Mouse (Mus musculus): ENCODE measurements at regions not wholly inside any gene's neighbourhood (a gene's known extent, or its start where the extent isn't known, plus 50 kb on each side); places are given as distances from the start of the nearest gene placed in this dataset.

- Histone ChIP-seq H3K27me3 (replicated peaks; ENCODE audit: control insufficient read depth, insufficient read depth, low read length) (no peaks in the 10 kb centered on the region), H3K9me3 (ENCODE audit: control insufficient read depth, low read length) (no peaks in the 10 kb centered on the region), H3K4me2 (ENCODE audit: low read length) (no peak overlapping the region), H3K4me3 (ENCODE audit: low read depth, low read length) (no peak overlapping the region), H3K27ac (ENCODE audit: low read depth) (no peak overlapping the region), H3K36me3 (ENCODE audit: control insufficient read depth, insufficient read depth, low read length) (no peaks in the 10 kb centered on the region), H3K9ac (ENCODE audit: low read length) (no peak overlapping the region), H3K4me1 (replicated peaks; ENCODE audit: control insufficient read depth, insufficient read depth, low read length) (no peaks in the 10 kb centered on the region)
- no peak for DNase-seq (ENCODE audit: low spot score)
- 72% methylated on average over 6 of the region's 6 CpGs for WGBS
- no peak for ATAC-seq (replicated peaks; ENCODE audit: low FRiP score, low TSS enrichment, low read depth)
These were observed 170.1 kb downstream of the Bmp7 start for GRCm38 (mm10) chr2:172770061-172770460.

- Histone ChIP-seq H3K27ac (ENCODE audit: low read depth) (no peak overlapping the region), H3K9me3 (ENCODE audit: control insufficient read depth, low read length) (no peaks in the 10 kb centered on the region), H3K36me3 (ENCODE audit: control insufficient read depth, insufficient read depth, low read length) (no peaks in the 10 kb centered on the region), H3K4me1 (replicated peaks; ENCODE audit: control insufficient read depth, insufficient read depth, low read length) (no peaks in the 10 kb centered on the region), H3K27me3 (replicated peaks; ENCODE audit: control insufficient read depth, insufficient read depth, low read length) (no peaks in the 10 kb centered on the region), H3K9ac (ENCODE audit: low read length) (no peak overlapping the region), H3K4me3 (ENCODE audit: low read depth, low read length) (no peak overlapping the region), H3K4me2 (ENCODE audit: low read length) (no peak overlapping the region)
- no peak for DNase-seq (ENCODE audit: low spot score)
- ATAC-seq (replicated peaks; ENCODE audit: low FRiP score, low TSS enrichment, low read depth) = no peak
- WGBS = 87% methylated on average over 14 of the region's 14 CpGs
These were observed 169.5 kb downstream of the Bmp7 start for GRCm38 (mm10) chr2:172770606-172771005.

GRCm38 (mm10) chr2:172773176-172773575 lies 166.9 kb downstream of the Bmp7 start:
- Histone ChIP-seq H3K4me3 (ENCODE audit: low read depth, low read length) (no peak overlapping the region), H3K27ac (ENCODE audit: low read depth) (no peak overlapping the region), H3K9ac (ENCODE audit: low read length) (no peak overlapping the region), H3K9me3 (ENCODE audit: control insufficient read depth, low read length) (0 out of 2 replicates have a peak, but pooled peaks cover 4% of the 10 kb centered on the region), H3K36me3 (ENCODE audit: control insufficient read depth, insufficient read depth, low read length) (no peaks in the 10 kb centered on the region), H3K27me3 (replicated peaks; ENCODE audit: control insufficient read depth, insufficient read depth, low read length) (no peaks in the 10 kb centered on the region), H3K4me1 (replicated peaks; ENCODE audit: control insufficient read depth, insufficient read depth, low read length) (no peaks in the 10 kb centered on the region), H3K4me2 (ENCODE audit: low read length) (no peak overlapping the region)
- peak; percentile 90 for DNase-seq (ENCODE audit: low spot score)
- no peak; the same call in 1 of the 2 replicates for ATAC-seq (replicated peaks; ENCODE audit: low FRiP score, low TSS enrichment, low read depth)
- WGBS = 0% methylated on average over 2 of the region's 2 CpGs

GRCm38 (mm10) chr2:172776485-172776884 lies 163.6 kb downstream of the Bmp7 start:
- whole genome bisulfite sequencing = 44% methylated on average over 12 of the region's 12 CpGs
- ATAC-seq (replicated peaks; ENCODE audit: low FRiP score, low TSS enrichment, low read depth) = no peak

GRCm38 (mm10) chr2:172777774-172778173 lies 162.3 kb downstream of the Bmp7 start:
- H3K4me2 ChIP-seq (ENCODE audit: low read length) = no peak overlapping the region
- no peaks in the 10 kb centered on the region for H3K36me3 ChIP-seq (ENCODE audit: control insufficient read depth, insufficient read depth, low read length)
- H3K4me1 ChIP-seq (replicated peaks; ENCODE audit: control insufficient read depth, insufficient read depth, low read length) = no peaks in the 10 kb centered on the region
- H3K27me3 ChIP-seq (replicated peaks; ENCODE audit: control insufficient read depth, insufficient read depth, low read length) = no peaks in the 10 kb centered on the region
- H3K4me3 ChIP-seq (ENCODE audit: low read depth, low read length) = no peak overlapping the region
- H3K9me3 ChIP-seq (ENCODE audit: control insufficient read depth, low read length) = 0 out of 2 replicates have a peak, but pooled peaks cover 4% of the 10 kb centered on the region
- no peak overlapping the region for H3K27ac ChIP-seq (ENCODE audit: low read depth)
- DNase-seq (ENCODE audit: low spot score) = no peak
- 71% methylated on average over 2 of the region's 2 CpGs for WGBS
- H3K9ac ChIP-seq (ENCODE audit: low read length) = no peak overlapping the region
- ATAC-seq (replicated peaks; ENCODE audit: low FRiP score, low TSS enrichment, low read depth) = no peak

More at GRCm38 (mm10) chr2:172776485-172776884, 163.6 kb downstream of the Bmp7 start:
- no peaks in the 10 kb centered on the region for H3K36me3 ChIP-seq (ENCODE audit: control insufficient read depth, insufficient read depth, low read length)
- H3K4me3 ChIP-seq (ENCODE audit: low read depth, low read length) = no peak overlapping the region
- DNase-seq (ENCODE audit: low spot score) = no peak
- no peak overlapping the region for H3K27ac ChIP-seq (ENCODE audit: low read depth)
- no peak overlapping the region for H3K9ac ChIP-seq (ENCODE audit: low read length)
- no peaks in the 10 kb centered on the region for H3K27me3 ChIP-seq (replicated peaks; ENCODE audit: control insufficient read depth, insufficient read depth, low read length)
- H3K9me3 ChIP-seq (ENCODE audit: control insufficient read depth, low read length) = 0 out of 2 replicates have a peak, but pooled peaks cover 4% of the 10 kb centered on the region
- no peak overlapping the region for H3K4me2 ChIP-seq (ENCODE audit: low read length)
- no peaks in the 10 kb centered on the region for H3K4me1 ChIP-seq (replicated peaks; ENCODE audit: control insufficient read depth, insufficient read depth, low read length)

GRCm38 (mm10) chr2:172779096-172779495 lies 161.0 kb downstream of the Bmp7 start:
- H3K9me3 ChIP-seq (ENCODE audit: control insufficient read depth, low read length) = peaks cover 11% of the 10 kb centered on the region; the same call in 1 of the 2 replicates
- DNase-seq (ENCODE audit: low spot score) = no peak

GRCm38 (mm10) chr2:172782686-172783085 lies 157.4 kb downstream of the Bmp7 start:
- 77% methylated on average over 10 of the region's 10 CpGs for WGBS
- ATAC-seq (replicated peaks; ENCODE audit: low FRiP score, low TSS enrichment, low read depth) (no peak), DNase-seq (ENCODE audit: low spot score) (no peak)
- H3K4me2 ChIP-seq (ENCODE audit: low read length) = no peak overlapping the region
- peaks cover 11% of the 10 kb centered on the region; the same call in 1 of the 2 replicates for H3K9me3 ChIP-seq (ENCODE audit: control insufficient read depth, low read length)
- no peak overlapping the region for H3K9ac ChIP-seq (ENCODE audit: low read length)
- H3K36me3 ChIP-seq (ENCODE audit: control insufficient read depth, insufficient read depth, low read length) = no peaks in the 10 kb centered on the region
- no peaks in the 10 kb centered on the region for H3K4me1 ChIP-seq (replicated peaks; ENCODE audit: control insufficient read depth, insufficient read depth, low read length)
- peaks cover 13% of the 10 kb centered on the region for H3K27me3 ChIP-seq (replicated peaks; ENCODE audit: control insufficient read depth, insufficient read depth, low read length)
- no peak overlapping the region for H3K4me3 ChIP-seq (ENCODE audit: low read depth, low read length)
- H3K27ac ChIP-seq (ENCODE audit: low read depth) = no peak overlapping the region

More at GRCm38 (mm10) chr2:172779096-172779495, 161.0 kb downstream of the Bmp7 start:
- no peaks in the 10 kb centered on the region for H3K36me3 ChIP-seq (ENCODE audit: control insufficient read depth, insufficient read depth, low read length)
- no peak overlapping the region for H3K4me2 ChIP-seq (ENCODE audit: low read length)
- no peak overlapping the region for H3K4me3 ChIP-seq (ENCODE audit: low read depth, low read length)
- no peak overlapping the region for H3K9ac ChIP-seq (ENCODE audit: low read length)
- WGBS = 22% methylated on average over 5 of the region's 5 CpGs
- ATAC-seq (replicated peaks; ENCODE audit: low FRiP score, low TSS enrichment, low read depth) = no peak
- H3K4me1 ChIP-seq (replicated peaks; ENCODE audit: control insufficient read depth, insufficient read depth, low read length) = no peaks in the 10 kb centered on the region
- no peak overlapping the region for H3K27ac ChIP-seq (ENCODE audit: low read depth)
- H3K27me3 ChIP-seq (replicated peaks; ENCODE audit: control insufficient read depth, insufficient read depth, low read length) = no peaks in the 10 kb centered on the region

GRCm38 (mm10) chr2:172786297-172786696 lies 153.8 kb downstream of the Bmp7 start:
- DNase-seq (ENCODE audit: low spot score) = no peak
- WGBS = 44% methylated on average over 2 of the region's 2 CpGs

More at GRCm38 (mm10) chr2:172786297-172786696, 153.8 kb downstream of the Bmp7 start:
- ATAC-seq (replicated peaks; ENCODE audit: low FRiP score, low TSS enrichment, low read depth) = no peak
- no peaks in the 10 kb centered on the region for H3K36me3 ChIP-seq (ENCODE audit: control insufficient read depth, insufficient read depth, low read length)
- peaks cover 35% of the 10 kb centered on the region for H3K27me3 ChIP-seq (replicated peaks; ENCODE audit: control insufficient read depth, insufficient read depth, low read length)
- peaks cover 8% of the 10 kb centered on the region; the same call in 1 of the 2 replicates for H3K9me3 ChIP-seq (ENCODE audit: control insufficient read depth, low read length)
- no peak overlapping the region for H3K27ac ChIP-seq (ENCODE audit: low read depth)
- no peak overlapping the region for H3K4me3 ChIP-seq (ENCODE audit: low read depth, low read length)
- no peak overlapping the region for H3K4me2 ChIP-seq (ENCODE audit: low read length)
- H3K4me1 ChIP-seq (replicated peaks; ENCODE audit: control insufficient read depth, insufficient read depth, low read length) = peaks cover 4% of the 10 kb centered on the region; the same call in 1 of the 2 replicates
- no peak overlapping the region for H3K9ac ChIP-seq (ENCODE audit: low read length)

All from intestine, embryonic 14.5 days (tissue).